Mouse (Mus musculus): Measurements from ENCODE around the gene Gm20388.

The Gm20388 gene

DNA sequence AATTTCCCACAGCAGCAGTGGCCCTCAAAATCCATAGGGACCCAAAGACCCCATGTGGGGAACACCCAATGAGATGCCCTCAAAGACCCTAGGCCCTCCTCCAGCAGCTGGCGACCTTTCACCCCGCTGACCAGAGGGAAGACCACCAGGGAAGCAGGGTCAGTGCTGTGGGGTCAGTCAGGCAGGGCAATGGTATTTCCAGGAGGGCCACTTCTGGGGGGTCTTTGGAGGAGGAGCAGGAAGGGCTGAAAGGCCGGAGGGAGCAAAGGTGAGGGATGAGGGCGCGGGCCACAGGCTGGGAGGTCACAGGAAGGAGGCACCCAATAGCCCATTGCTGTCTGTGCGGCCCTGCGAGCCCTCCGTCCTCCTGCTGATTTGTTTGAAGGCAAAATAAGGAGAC, 1539.6 kb downstream of the Gm20388 start:
- intact Hi-C loops (cut with DNase I): no loop called here

DNA sequence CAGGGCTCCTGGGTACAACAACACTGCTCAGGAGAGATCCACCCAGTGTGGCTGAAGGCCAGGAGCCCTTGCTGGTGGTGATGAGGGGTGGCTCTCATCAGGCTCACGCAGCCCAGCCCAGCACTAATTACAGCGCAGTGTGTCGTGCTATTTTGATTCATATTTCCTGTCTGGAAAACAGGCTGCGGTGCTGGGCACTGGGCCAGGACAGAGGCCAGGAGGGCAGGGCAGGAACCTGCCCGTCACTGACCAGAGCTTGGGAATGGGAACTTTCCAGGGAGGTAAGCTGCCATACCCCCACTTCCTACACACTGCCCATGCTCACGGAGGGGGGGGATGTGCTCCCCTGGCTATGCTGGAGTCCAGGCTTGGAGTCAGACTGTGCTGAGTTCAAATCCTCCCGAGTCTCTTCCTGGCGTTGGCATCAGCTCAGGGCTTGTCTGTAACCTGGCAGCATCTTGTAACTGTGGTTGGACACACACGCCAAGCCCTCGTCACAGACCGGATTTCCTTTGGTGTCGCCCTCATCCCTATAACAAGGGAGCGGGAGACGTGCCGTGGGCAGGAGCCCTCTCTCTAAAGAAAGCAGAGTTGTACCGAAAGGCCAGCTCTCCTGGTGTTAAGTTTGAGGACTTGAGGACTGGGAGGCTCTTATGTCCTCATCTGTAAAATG, 1540.9 kb downstream of the Gm20388 start:
- intact Hi-C loops (cut with DNase I): no loop called here

DNA sequence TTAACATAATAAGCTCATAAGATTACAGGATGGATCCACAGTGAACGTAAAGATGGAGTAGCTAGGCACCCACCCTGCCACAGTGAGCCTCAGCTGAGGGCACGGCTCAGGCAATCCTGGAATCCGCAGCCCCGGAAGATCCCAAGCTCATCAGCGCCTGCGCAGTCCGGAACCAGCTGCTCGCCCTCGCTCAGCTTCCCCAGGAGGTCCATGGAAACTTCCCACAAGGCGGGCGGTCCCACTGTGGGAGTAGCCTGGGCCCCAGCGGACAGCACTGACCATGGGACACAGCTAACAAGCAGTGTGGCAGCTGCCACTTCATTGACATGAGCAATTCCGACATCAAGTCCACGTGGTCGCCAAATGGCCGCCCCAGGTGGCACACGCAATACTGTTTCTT, 1544.1 kb downstream of the Gm20388 start:
- intact Hi-C loops (cut with DNase I): no loop called here

GRCm38 (mm10) chr8:121461192-121461591, 1550.6 kb downstream of the Gm20388 start:
- intact Hi-C loops (cut with DNase I): no loop called here

GRCm38 (mm10) chr8:121462092-121462491, 1551.5 kb downstream of the Gm20388 start:
- intact Hi-C loops (cut with DNase I): no loop called here

DNA sequence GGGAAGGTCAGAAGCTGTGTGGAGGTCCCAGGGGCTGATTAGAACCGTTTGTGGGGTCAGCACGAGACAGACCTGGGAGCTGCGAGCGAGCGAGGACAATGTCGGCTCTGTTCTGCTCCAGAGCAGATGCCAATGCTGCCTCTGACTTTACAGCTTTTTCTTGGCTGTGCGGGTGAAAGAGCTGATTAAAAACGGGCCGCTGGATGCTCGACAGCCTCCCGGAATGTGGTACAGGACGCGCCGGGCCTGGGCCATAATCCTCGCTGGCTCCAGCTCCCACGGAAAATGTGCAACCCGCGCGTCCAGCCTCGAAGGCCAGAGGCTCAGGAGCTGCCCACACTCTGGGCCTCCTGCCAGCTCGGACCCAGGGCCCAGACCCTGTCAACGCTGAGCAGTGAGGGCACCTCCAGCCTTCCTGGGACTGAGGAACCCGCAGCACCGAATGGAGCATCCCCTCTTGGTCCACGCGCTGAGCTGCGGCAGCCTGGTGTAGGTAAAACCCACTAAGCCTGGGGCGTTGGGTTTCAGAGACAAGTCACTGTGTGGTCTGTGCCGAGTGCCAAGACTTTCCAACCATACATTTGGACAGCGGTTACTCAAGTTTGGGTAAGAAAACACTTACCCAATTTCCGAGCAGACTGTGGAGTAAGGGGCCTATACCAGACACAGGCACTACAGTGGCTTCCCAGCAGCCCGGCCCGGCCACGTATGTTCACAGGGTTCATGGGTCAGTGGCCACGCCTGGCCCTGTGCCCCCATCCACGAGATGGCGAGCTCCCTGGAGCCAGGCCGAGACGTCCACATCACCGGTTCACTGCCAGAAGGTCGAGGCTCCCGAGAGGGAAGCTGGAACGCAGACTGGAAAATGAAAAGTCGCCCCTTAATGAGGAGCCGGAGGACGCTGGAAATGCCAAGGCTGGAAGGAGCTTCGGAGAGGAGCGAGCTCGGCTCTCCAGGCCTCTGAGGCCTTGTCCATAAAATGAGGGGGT, 1557.7 kb downstream of the Gm20388 start:
- intact Hi-C loops (cut with DNase I): no loop called here

DNA sequence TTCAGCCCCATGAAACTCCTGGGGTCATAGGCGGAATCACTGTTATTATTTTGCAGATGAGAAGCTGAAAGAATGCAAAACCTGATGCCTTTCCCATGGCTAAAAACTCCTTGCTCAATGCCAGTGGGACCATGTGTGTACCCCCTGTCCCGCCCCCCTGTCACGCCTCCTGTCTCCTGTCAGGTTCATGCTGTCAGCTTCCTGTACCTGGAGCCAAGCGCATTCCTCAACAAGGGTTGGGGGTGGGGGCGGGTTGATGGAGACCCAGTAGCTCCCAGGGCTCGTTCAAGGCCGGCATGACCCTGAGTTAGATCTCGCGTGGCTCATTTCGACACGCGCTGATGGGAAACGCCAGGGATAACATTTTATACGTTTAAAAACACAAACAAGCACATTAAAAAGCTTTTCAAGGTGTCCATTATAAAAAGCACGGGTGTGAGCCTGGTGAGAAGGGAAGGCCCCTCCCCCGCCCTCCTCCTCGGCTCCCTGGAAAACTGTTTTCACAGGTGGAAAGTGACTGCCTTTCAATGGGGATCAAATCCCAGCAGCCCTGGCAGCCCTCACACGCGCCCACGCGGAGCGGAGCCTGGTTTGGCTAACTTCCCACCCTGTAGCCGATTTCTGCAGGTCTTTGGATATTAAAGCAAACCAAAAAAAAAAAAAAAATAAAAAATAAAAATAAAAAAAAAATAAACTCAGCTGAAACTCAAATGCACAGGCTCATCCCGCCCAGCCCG, 1563.7 kb downstream of the Gm20388 start:
- intact Hi-C loops (cut with DNase I): no loop called here

DNA sequence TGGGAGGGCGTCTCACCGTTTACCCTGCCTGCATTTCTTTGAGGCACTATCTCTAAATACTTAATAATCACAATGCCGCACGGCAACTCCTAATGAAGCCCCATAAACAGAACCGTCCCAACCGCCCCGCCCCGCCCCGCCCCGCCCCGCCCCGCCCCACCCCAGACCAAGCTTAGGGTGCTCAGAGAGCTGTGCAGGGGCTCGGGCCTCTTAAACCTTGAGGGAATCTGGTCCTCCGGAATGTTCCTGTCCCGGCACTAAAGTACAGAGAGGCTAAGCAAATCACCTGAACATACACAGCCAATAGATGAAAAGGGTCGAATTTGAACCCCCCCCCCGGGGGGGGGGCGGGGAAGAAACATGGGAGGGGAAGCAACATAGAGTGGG, 1564.2 kb downstream of the Gm20388 start:
- intact Hi-C loops (cut with DNase I): no loop called here

- intact Hi-C loops (cut with DNase I): no loop called here
Observed at GRCm38 (mm10) chr8:121477851-121478547, 1567.4 kb downstream of the Gm20388 start.

GRCm38 (mm10) chr8:121479144-121479543, 1568.5 kb downstream of the Gm20388 start:
- intact Hi-C loops (cut with DNase I): no loop called here

DNA sequence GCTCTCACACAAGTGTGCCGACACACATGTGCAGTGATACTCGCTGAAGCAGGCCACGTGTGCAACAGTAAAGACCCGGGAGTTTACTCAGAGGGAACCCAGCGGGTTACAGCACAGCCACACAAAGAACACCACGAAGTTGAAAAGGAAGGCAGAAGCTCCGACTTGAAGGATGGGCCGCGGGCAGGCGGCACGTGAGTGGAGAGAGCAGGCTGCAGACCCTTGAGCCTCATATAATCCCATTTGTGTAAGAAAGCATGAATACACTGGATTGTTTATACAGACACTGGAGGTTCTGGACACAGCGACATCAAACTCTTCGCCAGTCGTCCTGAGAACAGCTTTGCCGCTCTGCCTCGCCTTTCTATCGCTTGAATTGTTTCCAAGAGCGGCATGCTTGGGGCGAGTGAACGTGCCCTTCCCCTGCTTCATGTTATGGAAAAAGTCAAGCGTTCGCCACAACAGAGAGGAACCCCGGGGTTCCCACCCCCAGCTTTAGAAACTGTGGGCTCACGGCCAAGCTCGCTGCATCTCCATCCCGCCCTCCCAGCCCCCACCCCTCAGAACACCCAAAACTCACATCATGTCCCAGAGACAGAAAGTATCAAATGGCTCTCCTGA, 1569.9 kb downstream of the Gm20388 start:
- intact Hi-C loops (cut with DNase I): no loop called here

DNA sequence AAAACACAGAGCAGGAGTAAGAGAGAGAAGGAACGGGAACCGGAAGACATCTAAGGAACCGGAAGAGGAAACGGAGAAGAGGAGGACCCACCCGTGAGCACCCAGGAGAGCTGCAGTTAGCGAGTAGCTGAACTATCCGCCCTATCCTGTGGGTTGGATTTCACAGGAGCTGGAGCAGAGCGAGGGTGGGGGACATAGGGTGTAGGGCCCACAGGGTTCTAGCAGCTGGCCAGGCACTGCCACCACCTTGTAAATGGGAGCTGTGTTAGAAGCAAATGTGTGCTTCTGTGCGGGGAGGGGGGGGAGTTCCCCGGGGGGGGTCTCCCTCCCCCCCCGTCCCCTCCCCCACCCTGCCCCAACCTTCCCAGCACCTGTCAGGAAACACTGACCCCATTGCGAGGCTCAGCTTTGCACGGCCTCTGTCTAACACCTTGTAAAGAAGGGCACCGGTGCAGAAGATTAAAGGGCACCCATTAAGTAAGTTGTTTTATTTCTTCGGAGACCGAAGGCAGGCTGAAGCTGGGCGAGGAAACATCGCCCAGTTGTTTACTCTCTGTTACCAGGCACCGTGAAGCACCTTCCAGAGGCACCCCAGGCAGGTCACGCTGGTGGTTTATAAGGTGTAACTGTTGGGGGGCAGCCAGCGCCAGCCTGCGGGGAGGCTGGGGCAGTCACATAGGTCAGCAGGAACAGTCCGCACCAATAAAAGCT, 1573.6 kb downstream of the Gm20388 start:
- intact Hi-C loops (cut with DNase I): no loop called here

DNA sequence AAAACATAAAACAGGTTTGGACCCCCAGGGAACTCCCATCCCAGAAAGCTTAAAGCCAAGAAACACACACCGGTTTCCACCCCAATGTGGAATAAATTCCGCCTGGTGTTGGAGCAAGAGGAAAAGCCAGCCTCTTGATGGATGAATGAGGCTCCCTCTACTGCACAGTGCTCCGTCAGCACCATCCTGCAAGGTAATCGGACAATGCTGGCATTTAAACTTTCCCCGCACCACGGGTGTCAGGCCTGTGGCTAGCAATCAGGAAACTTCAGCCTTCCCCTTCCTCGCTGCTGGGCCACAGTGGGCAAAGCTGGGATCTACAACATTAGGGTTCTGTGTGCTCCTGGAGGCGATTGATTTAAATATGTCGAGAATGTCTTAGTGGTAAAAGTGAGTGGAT, 1581.0 kb downstream of the Gm20388 start:
- intact Hi-C loops (cut with DNase I): no loop called here

GRCm38 (mm10) chr8:121497621-121498020, 1587.0 kb downstream of the Gm20388 start:
- intact Hi-C loops (cut with DNase I): no loop called here

GRCm38 (mm10) chr8:121511751-121512150, 1601.1 kb downstream of the Gm20388 start:
- intact Hi-C loops (cut with DNase I): loop anchor here (10.0 kb wide), 1 partner anchor 87 kb away; no protein-coding TSS in a partner anchor

GRCm38 (mm10) chr8:121513429-121513828, 1602.8 kb downstream of the Gm20388 start:
- intact Hi-C loops (cut with DNase I): loop anchor here (1.0 to 10.0 kb wide), 3 partner anchors 89 to 400 kb away; no protein-coding TSS in a partner anchor

- intact Hi-C loops (cut with DNase I): no loop called here
Observed at GRCm38 (mm10) chr8:121525111-121525818, 1614.6 kb downstream of the Gm20388 start.

DNA sequence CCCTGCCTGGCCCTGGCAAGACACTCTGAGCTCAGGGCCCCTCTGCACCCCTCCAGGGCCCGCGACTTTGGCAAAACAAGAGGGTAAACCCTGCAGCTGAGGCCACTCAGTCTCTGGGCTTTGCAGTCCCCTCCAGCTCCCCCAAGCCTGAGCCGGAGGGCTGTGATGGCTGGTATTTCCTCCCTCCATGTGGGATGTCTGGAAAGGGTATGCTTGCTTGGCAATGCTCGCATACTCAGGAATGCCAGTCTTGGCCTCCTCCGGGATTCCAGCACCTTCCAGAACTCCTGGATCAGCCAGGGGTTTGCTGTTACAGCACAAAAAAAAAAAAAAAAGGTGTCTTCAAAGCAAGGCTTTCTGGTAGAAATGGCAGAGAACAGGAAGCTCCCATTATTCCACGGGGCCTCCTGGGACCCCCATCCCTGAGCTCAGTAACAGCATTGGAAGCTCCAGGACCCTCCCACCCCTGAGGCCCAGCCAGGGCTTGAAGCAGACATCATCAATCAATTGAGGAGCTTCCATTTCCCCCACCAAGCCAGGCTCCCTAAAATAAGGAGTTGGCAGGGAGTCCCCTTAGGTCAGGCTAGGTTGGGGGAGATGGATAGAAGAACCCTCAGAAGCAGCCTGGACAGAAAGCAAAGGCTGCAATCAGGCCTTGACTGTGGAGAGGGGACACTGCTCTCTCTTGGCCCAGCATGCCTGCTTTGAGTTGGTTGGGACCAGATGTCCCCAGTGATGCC, 1616.3 kb downstream of the Gm20388 start:
- intact Hi-C loops (cut with DNase I): no loop called here

GRCm38 (mm10) chr8:121527751-121528150, 1617.1 kb downstream of the Gm20388 start:
- intact Hi-C loops (cut with DNase I): no loop called here

All from adrenal gland (tissue).